ENCODE assay signal across 20 mouse cellular contexts in the genomic region with DNA sequence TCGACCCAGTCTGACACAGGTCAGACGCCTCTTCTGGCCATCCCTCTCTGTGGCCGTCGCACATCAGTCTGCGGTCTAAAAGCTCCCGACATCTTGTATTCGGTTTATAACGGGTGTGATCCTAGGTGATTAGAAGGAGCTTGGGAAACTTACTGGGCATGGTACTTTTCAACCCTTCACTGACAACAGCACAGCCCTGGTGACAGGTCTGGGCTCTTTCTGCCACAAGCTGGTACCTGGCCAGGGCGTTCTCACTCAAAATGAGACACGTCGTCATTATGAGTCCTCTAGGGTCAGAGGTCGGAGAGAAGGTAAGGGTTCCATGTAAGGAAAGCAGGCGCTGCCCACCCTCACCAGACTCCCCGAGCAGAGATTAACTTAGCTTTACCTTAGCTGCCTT.
DNase-seq lines count a peak whose midpoint lies in the region; ATAC-seq and TF ChIP-seq lines count a peak whose summit lies in the region.
"Had no signal": no experiment of that assay in that cellular context is flagged by ENCODE, and none has a peak within 500 bp of the region (broad histone marks: within the 10 kb centered on the region; RNA-seq: fewer than 3 reads in every experiment).

No protein-coding gene starts in this region.

- H3K79me2 ChIP-seq in CH12.LX (replicated peaks; ENCODE audit: control insufficient read depth, extremely low read depth, insufficient read depth, poor library complexity, severe bottlenecking), result no peaks in the 10 kb centered on the region

- no peak overlapping the region for H3K4me3 ChIP-seq in CH12.LX (replicated peaks in 1 of 3; ENCODE audit: low read depth in 2 of 3, low read length in 2 of 3, poor library complexity in 1 of 3)
- H3K4me3 ChIP-seq in embryonic fibroblast, embryonic 13.5 days (ENCODE audit: insufficient read depth, low read length), result no peak overlapping the region
- H3K4me3 ChIP-seq in hindbrain, embryonic 10.5 days, result no peak overlapping the region
- H3K4me3 ChIP-seq in limb, embryonic 12.5 days (replicated peaks), result no peak overlapping the region
- H3K4me3 ChIP-seq in cerebellum, adult 2 months (replicated peaks; ENCODE audit: insufficient read depth, low read depth, low read length), result no peak overlapping the region
- H3K4me3 ChIP-seq: embryonic facial prominence, embryonic 13.5 days; liver, embryonic 12.5 days had no signal

- WGBS in hindbrain, embryonic 10.5 days, result 78% methylated on average over 14 of the region's 14 CpGs
- WGBS in limb, embryonic 12.5 days, result 60% methylated on average over 14 of the region's 14 CpGs
- 63% methylated on average over 14 of the region's 14 CpGs for WGBS in cerebellum, adult 2 months

- no peak for TF ChIP-seq RAD21 in CH12.LX (IDR thresholded peaks at IDR 0.05; ENCODE audit: low read depth, low read length)

- ATAC-seq in limb, embryonic 12.5 days (ENCODE audit: insufficient number of reproducible peaks, insufficient read depth, low FRiP score, low TSS enrichment, low read depth), result peak; percentile 53; the same call in 1 of the 2 replicates
- ATAC-seq: liver, embryonic 12.5 days had no signal

- TF ChIP-seq EP300 in CH12.LX (IDR thresholded peaks at IDR 0.05; ENCODE audit: low read length), result no peak

- H3K9me3 ChIP-seq in CH12.LX (replicated peaks; ENCODE audit: low read length), result no peaks in the 10 kb centered on the region
- no peaks in the 10 kb centered on the region for H3K9me3 ChIP-seq in hindbrain, embryonic 10.5 days
- no peaks in the 10 kb centered on the region for H3K9me3 ChIP-seq in limb, embryonic 12.5 days
- H3K9me3 ChIP-seq: embryonic facial prominence, embryonic 13.5 days; liver, embryonic 12.5 days had no signal

- H3K4me2 ChIP-seq in CH12.LX (ENCODE audit: insufficient read depth, low read depth, poor library complexity, severe bottlenecking), result no peak overlapping the region
- H3K4me2 ChIP-seq in limb, embryonic 12.5 days, result no peak overlapping the region
- H3K4me2 ChIP-seq: embryonic facial prominence, embryonic 13.5 days; heart, embryonic 11.5 days; liver, embryonic 12.5 days had no signal

- no peak for DNase-seq in CH12.LX (ENCODE audit: extremely low read depth)
- no peak for DNase-seq in hindbrain, embryonic 10.5 days (ENCODE audit: low spot score)
- no peak for DNase-seq in urinary bladder, postnatal 25 days (ENCODE audit: low spot score)
- DNase-seq in adrenal gland, adult 18-20 months (ENCODE audit: low spot score in 2 of 2), result no peak
- DNase-seq in cerebellum, adult 2 months, result no peak
- DNase-seq in urinary bladder, adult 2 months (ENCODE audit: low spot score), result no peak
- DNase-seq: gastrocnemius, postnatal 14 days; heart, postnatal 4 days; kidney, adult 18-20 months; kidney, postnatal 36 days; layer of hippocampus, postnatal 36 days; lung, postnatal 14 days; retina, postnatal 1 day; spleen, adult 18-20 months; thymus, postnatal 14 days had no signal

- TF ChIP-seq POLR2A in CH12.LX (IDR thresholded peaks at IDR 0.05; ENCODE audit: low read depth, low read length), result no peak
- TF ChIP-seq POLR2A in embryonic fibroblast, embryonic 13.5 days (IDR thresholded peaks at IDR 0.05; ENCODE audit: low read depth, low read length), result no peak
- TF ChIP-seq POLR2A in cerebellum, adult 2 months (IDR thresholded peaks at IDR 0.05; ENCODE audit: borderline replicate concordance, insufficient read depth, low read length), result no peak

- dilution Hi-C loops in CH12.LX (cut with MboI; ENCODE audit: extremely low pct_ligation_motif_present, extremely low pct_unique_long_range_greater_than_20kb, low sequenced_read_pairs), result no loop called here

- in situ Hi-C loops in CH12.LX (cut with MboI; ENCODE audit: low pct_ligation_motif_present, low pct_unique_long_range_greater_than_20kb, low sequenced_read_pairs), result no loop called here

- no peaks in the 10 kb centered on the region for H3K27me3 ChIP-seq in CH12.LX (replicated peaks)
- no peaks in the 10 kb centered on the region for H3K27me3 ChIP-seq in hindbrain, embryonic 10.5 days (ENCODE audit: insufficient read depth, poor library complexity, severe bottlenecking)
- H3K27me3 ChIP-seq in limb, embryonic 12.5 days, result no peaks in the 10 kb centered on the region
- no peaks in the 10 kb centered on the region for H3K27me3 ChIP-seq in cerebellum, adult 2 months (ENCODE audit: control insufficient read depth, insufficient read depth, low read length)
- H3K27me3 ChIP-seq: embryonic facial prominence, embryonic 13.5 days; liver, embryonic 12.5 days had no signal

- H3K9ac ChIP-seq in CH12.LX (ENCODE audit: insufficient read depth, low read depth), result no peak overlapping the region
- H3K9ac ChIP-seq in limb, embryonic 12.5 days (replicated peaks), result no peak overlapping the region
- H3K9ac ChIP-seq: embryonic facial prominence, embryonic 13.5 days; liver, embryonic 12.5 days had no signal

- TF ChIP-seq CTCF in CH12.LX (conservative IDR thresholded peaks at IDR 0.05 in 1 of 2, IDR thresholded peaks at IDR 0.05 in 1 of 2; ENCODE audit: low read depth in 2 of 2, low read length in 2 of 2), result no peak
- no peak for TF ChIP-seq CTCF in embryonic fibroblast, embryonic 13.5 days (IDR thresholded peaks at IDR 0.05; ENCODE audit: borderline replicate concordance, insufficient read depth, low read length)
- TF ChIP-seq CTCF in cerebellum, adult 2 months (IDR thresholded peaks at IDR 0.05; ENCODE audit: borderline replicate concordance, insufficient read depth, low read depth, low read length), result no peak

- peak overlapping the region; percentile 48; the same call in 1 of the 2 replicates for H3K27ac ChIP-seq in CH12.LX (ENCODE audit: insufficient read depth, low read depth)
- peak overlapping the region; percentile 86; the same call in 1 of the 2 replicates for H3K27ac ChIP-seq in embryonic fibroblast, embryonic 13.5 days (ENCODE audit: insufficient read depth, low read length)
- H3K27ac ChIP-seq in hindbrain, embryonic 10.5 days, result peak overlapping the region; percentile 83
- no peak overlapping the region for H3K27ac ChIP-seq in limb, embryonic 12.5 days
- no peak overlapping the region for H3K27ac ChIP-seq in cerebellum, adult 2 months (ENCODE audit: insufficient read depth, low read length)
- H3K27ac ChIP-seq: embryonic facial prominence, embryonic 13.5 days; liver, embryonic 12.5 days had no signal

- peaks cover 34 to 75% of the 10 kb centered on the region in 2 experiments for H3K36me3 ChIP-seq in CH12.LX (replicated peaks in 1 of 2; ENCODE audit: control insufficient read depth in 1 of 2, insufficient read depth in 1 of 2, low read length in 1 of 2)
- H3K36me3 ChIP-seq in hindbrain, embryonic 10.5 days, result peaks cover 13% of the 10 kb centered on the region; the same call in 1 of the 2 replicates
- H3K36me3 ChIP-seq in limb, embryonic 12.5 days, result no peaks in the 10 kb centered on the region
- H3K36me3 ChIP-seq: embryonic facial prominence, embryonic 13.5 days; liver, embryonic 12.5 days had no signal

- peaks cover 11 to 75% of the 10 kb centered on the region in 2 experiments for H3K4me1 ChIP-seq in CH12.LX (ENCODE audit: control insufficient read depth in 1 of 2, insufficient read depth in 2 of 2)
- H3K4me1 ChIP-seq in embryonic fibroblast, embryonic 13.5 days (ENCODE audit: control insufficient read depth, insufficient read depth, low read length), result peaks cover 9% of the 10 kb centered on the region
- H3K4me1 ChIP-seq in hindbrain, embryonic 10.5 days (replicated peaks), result peaks cover 25% of the 10 kb centered on the region
- H3K4me1 ChIP-seq in limb, embryonic 12.5 days (replicated peaks), result peaks cover 15% of the 10 kb centered on the region
- H3K4me1 ChIP-seq in cerebellum, adult 2 months (ENCODE audit: control insufficient read depth, insufficient read depth, low read length), result peaks cover 18% of the 10 kb centered on the region
- H3K4me1 ChIP-seq: embryonic facial prominence, embryonic 13.5 days; liver, embryonic 12.5 days had no signal

TF ChIP-seq in CH12.LX, 34 proteins besides CTCF, POLR2A, EP300 and RAD21:
- TF ChIP-seq NELFE (IDR thresholded peaks at IDR 0.05; ENCODE audit: low read depth, low read length), result no peak
- no peak for TF ChIP-seq IRF4 (IDR thresholded peaks at IDR 0.05; ENCODE audit: low read depth, low read length)
- TF ChIP-seq MXI1 (IDR thresholded peaks at IDR 0.05; ENCODE audit: low read depth, low read length), result no peak
- TF ChIP-seq JUND (conservative IDR thresholded peaks at IDR 0.05; ENCODE audit: low read depth, low read length), result no peak
- no peak for TF ChIP-seq CHD2 (IDR thresholded peaks at IDR 0.05; ENCODE audit: low read length)
- no peak for TF ChIP-seq HCFC1 (IDR thresholded peaks at IDR 0.05; ENCODE audit: low read depth, low read length)
- TF ChIP-seq SIN3A (IDR thresholded peaks at IDR 0.05; ENCODE audit: low read length), result no peak
- no peak for TF ChIP-seq RCOR1 (conservative IDR thresholded peaks at IDR 0.05; ENCODE audit: low read depth, low read length)
- TF ChIP-seq ZC3H11A (IDR thresholded peaks at IDR 0.05; ENCODE audit: low read depth, low read length), result no peak
- no peak for TF ChIP-seq GABPA (IDR thresholded peaks at IDR 0.05; ENCODE audit: insufficient replicate concordance, low read depth, low read length)
- no peak for TF ChIP-seq TCF12 (IDR thresholded peaks at IDR 0.05; ENCODE audit: low read depth, low read length)
- TF ChIP-seq MAZ (IDR thresholded peaks at IDR 0.05; ENCODE audit: low read depth, low read length), result no peak
- TF ChIP-seq POLR2AphosphoS2 (IDR thresholded peaks at IDR 0.05; ENCODE audit: low read depth, low read length), result no peak

Comparison
In these comparisons a context has a peak if more than half of its experiments do, and no peak if none do; other contexts are left out.
1. H3K27ac ChIP-seq: peak in CH12.LX (single experiment), embryonic fibroblast, embryonic 13.5 days (single experiment) and hindbrain, embryonic 10.5 days (single experiment); none in limb, embryonic 12.5 days (single experiment) and cerebellum, adult 2 months (single experiment).